Mouse (Mus musculus): Measurements from ENCODE around the gene Sec22a.

DNA sequence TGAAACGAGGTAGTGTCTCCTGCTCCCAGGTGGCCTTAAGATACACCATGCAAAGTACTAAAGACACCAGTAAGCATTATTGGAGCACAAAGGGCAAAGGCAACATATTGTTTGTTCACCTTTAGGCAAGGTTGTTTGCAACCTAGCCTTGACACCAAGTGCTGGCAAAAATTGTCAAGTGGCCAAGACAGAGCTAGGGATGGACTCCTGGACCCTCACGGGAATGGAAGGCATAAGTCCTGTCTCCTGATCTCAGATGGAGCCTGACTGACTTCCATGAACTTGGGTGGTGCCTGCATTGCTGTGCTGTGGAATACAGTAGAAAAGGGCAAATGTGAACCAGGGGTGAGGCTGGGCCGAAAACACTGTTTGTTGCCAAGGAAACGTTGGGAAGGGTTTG, 54.1 kb downstream of the Sec22a start:
- TF ChIP-seq POLR2A (IDR thresholded peaks at IDR 0.05; ENCODE audit: borderline replicate concordance, control insufficient read depth, low read depth, low read length) (no peak), CTCF (IDR thresholded peaks at IDR 0.05; ENCODE audit: control insufficient read depth, insufficient read depth, low read length) (no peak)

All from bone marrow, adult 2 months (tissue).